Mouse (Mus musculus): ENCODE data around the gene Zfp719. TPM values are rescaled to one million over a fixed set of nuclear protein-coding genes. Genes with fewer than 3 reads are reported as not detected.

Zfp719 gene
- polyA plus RNA-seq (2012; rRNA removed) = 11.6 and 13.2 TPM in 2 replicates

- Histone ChIP-seq H3K4me1 (ENCODE audit: control insufficient read depth, insufficient read depth, low read length) (peaks cover 7% of the 10 kb centered on the region), H3K4me3 (replicated peaks; ENCODE audit: insufficient read depth, low read depth, low read length) (peak within 1 kb of the TSS; percentile 89), H3K27me3 (ENCODE audit: control insufficient read depth, insufficient read depth, low read length) (no peaks in the 10 kb centered on the region), H3K27ac (ENCODE audit: insufficient read depth, low read length) (peak within 1 kb of the TSS; percentile 83)
- DNase-seq = peak; percentile 88 to 96
- WGBS = under 1% methylated on average over 37 of the region's 37 CpGs
- TF ChIP-seq CTCF (IDR thresholded peaks at IDR 0.05; ENCODE audit: borderline replicate concordance, insufficient read depth, low read depth, low read length) (no peak), POLR2A (IDR thresholded peaks at IDR 0.05; ENCODE audit: borderline replicate concordance, insufficient read depth, low read length) (peak; percentile 84)
Measured at GRCm38 (mm10) chr7:43579440-43580171, at the start of gene Zfp719. TSS of gene Zfp719 (plus strand) at chr7:43579610.

GRCm38 (mm10) chr7:43530216-43530785 lies 49.1 kb upstream of the Zfp719 start:
- no peak for DNase-seq
- Histone ChIP-seq H3K4me1 (ENCODE audit: control insufficient read depth, insufficient read depth, low read length) (no peaks in the 10 kb centered on the region), H3K4me3 (replicated peaks; ENCODE audit: insufficient read depth, low read depth, low read length) (no peak overlapping the region), H3K27ac (ENCODE audit: insufficient read depth, low read length) (no peak overlapping the region), H3K27me3 (ENCODE audit: control insufficient read depth, insufficient read depth, low read length) (no peaks in the 10 kb centered on the region; the same call in 1 of the 2 replicates)
- WGBS = 71% methylated on average over 8 of the region's 8 CpGs
- TF ChIP-seq POLR2A (IDR thresholded peaks at IDR 0.05; ENCODE audit: borderline replicate concordance, insufficient read depth, low read length) = no peak
- TF ChIP-seq CTCF (IDR thresholded peaks at IDR 0.05; ENCODE audit: borderline replicate concordance, insufficient read depth, low read depth, low read length) = no peak

DNA sequence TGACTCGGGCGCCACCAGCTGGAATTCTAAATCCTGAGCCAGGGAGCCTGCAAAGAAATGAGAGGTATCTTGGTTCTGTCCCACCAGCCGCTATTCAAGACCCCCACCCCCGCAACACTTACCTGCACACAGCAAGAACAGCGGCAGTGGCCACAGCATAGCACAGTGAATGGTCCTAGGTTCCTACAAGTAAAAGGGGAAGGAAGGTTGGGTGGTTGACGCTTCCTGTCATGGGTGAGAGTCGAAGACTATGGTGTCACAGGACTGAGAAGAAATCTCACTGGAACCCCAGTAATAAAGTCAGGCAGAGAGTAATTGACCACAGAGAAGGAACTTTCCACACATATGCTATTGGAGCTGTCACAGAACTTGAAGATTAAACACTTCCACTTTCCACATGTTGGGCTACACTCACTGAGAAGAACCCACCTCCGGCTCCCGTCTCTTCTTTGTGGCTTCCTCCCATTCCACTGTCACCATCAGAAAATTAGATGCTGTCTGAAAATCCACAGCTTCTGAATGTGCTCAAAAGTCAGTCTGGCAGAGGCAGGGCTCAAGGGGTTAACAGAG lies 46.4 kb upstream of the Zfp719 start:
- Histone ChIP-seq H3K27ac (ENCODE audit: insufficient read depth, low read length) (no peak overlapping the region), H3K4me1 (ENCODE audit: control insufficient read depth, insufficient read depth, low read length) (no peaks in the 10 kb centered on the region), H3K27me3 (ENCODE audit: control insufficient read depth, insufficient read depth, low read length) (no peaks in the 10 kb centered on the region; the same call in 1 of the 2 replicates), H3K4me3 (replicated peaks; ENCODE audit: insufficient read depth, low read depth, low read length) (no peak overlapping the region)
- TF ChIP-seq CTCF (IDR thresholded peaks at IDR 0.05; ENCODE audit: borderline replicate concordance, insufficient read depth, low read depth, low read length) (no peak), POLR2A (IDR thresholded peaks at IDR 0.05; ENCODE audit: borderline replicate concordance, insufficient read depth, low read length) (no peak)
- 89% methylated on average over 9 of the region's 9 CpGs for WGBS
- no peak for DNase-seq

DNA sequence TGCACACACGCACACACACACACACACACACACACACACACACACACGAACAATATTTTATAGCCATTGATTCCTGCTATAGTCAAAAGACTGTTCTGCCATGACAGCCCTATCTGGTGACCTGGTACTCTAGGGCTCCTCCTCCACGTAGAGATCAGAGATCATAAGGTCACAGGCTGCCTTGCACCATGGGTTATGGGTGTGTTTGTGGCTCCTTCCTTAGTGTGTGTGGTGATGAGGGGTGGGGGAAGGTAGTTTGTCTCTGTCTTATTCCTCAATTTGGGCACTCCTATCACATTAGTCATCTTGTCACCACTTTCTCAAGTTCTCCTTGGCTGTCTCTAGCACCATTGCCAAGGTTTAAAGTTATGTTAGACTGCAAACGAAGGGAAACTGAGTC lies 40.9 kb upstream of the Zfp719 start:
- no peak overlapping the region for H3K27ac ChIP-seq (ENCODE audit: insufficient read depth, low read length)
- no peaks in the 10 kb centered on the region for H3K27me3 ChIP-seq (ENCODE audit: control insufficient read depth, insufficient read depth, low read length)
- H3K4me1 ChIP-seq (ENCODE audit: control insufficient read depth, insufficient read depth, low read length) = no peaks in the 10 kb centered on the region
- DNase-seq = no peak
- H3K4me3 ChIP-seq (replicated peaks; ENCODE audit: insufficient read depth, low read depth, low read length) = no peak overlapping the region
- TF ChIP-seq CTCF (IDR thresholded peaks at IDR 0.05; ENCODE audit: borderline replicate concordance, insufficient read depth, low read depth, low read length) (no peak), POLR2A (IDR thresholded peaks at IDR 0.05; ENCODE audit: borderline replicate concordance, insufficient read depth, low read length) (no peak)
- 60% methylated on average over 4 of the region's 4 CpGs for WGBS

DNA sequence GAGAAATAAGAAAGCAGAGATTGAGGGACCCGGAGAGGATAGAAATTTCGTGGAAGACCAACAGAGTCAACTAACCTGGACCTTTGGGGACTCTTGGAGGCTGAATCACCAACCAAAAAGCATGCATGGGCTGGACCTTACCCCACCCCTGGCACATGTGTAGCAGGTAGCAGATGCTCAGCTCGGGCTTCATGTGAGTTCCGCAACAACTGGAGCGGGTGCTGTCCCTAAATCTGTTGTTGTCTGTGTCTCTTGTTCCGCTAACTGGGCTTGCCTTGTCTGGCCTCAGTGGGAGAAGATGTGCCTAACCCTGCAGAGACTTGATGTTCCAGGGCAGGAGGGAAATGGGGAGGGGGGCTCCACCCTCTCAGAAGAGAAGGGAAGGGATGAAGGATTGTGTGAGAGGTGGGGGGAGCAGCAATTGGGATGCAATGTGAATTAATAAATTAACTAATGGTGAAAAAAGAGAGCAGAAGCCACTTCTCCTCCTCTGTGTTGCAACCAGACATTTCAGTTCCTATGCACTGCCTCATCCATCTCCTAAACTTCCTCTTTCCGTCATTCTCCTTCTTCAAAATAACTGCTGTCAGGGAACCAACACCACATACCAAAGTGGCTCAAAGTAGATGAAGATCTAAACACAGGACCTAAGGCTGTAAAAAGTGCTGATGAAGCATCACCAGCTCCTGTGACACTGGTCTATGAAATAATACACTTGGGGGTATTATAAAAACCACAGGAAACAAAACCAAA lies 35.0 kb upstream of the Zfp719 start, which contains the start of gene Cd33:
TSS of gene Cd33 (minus strand) at position 204 of the 753 bp plus-strand sequence.
- DNase-seq = no peak
- TF ChIP-seq POLR2A (IDR thresholded peaks at IDR 0.05; ENCODE audit: borderline replicate concordance, insufficient read depth, low read length) (no peak), CTCF (IDR thresholded peaks at IDR 0.05; ENCODE audit: borderline replicate concordance, insufficient read depth, low read depth, low read length) (no peak)
- no peak within 1 kb of the TSS for H3K4me3 ChIP-seq (replicated peaks; ENCODE audit: insufficient read depth, low read depth, low read length)
- no peaks in the 10 kb centered on the region for H3K27me3 ChIP-seq (ENCODE audit: control insufficient read depth, insufficient read depth, low read length)
- H3K27ac ChIP-seq (ENCODE audit: insufficient read depth, low read length) = no peak within 1 kb of the TSS
- WGBS = 81% methylated on average over 7 of the region's 7 CpGs
- peaks cover 15% of the 10 kb centered on the region for H3K4me1 ChIP-seq (ENCODE audit: control insufficient read depth, insufficient read depth, low read length)

GRCm38 (mm10) chr7:43545656-43546545 lies 33.5 kb upstream of the Zfp719 start:
- 72% methylated on average over 7 of the region's 7 CpGs for WGBS
- TF ChIP-seq CTCF (IDR thresholded peaks at IDR 0.05; ENCODE audit: borderline replicate concordance, insufficient read depth, low read depth, low read length) = no peak

GRCm38 (mm10) chr7:43547666-43548065 lies 31.7 kb upstream of the Zfp719 start:
- no peak for TF ChIP-seq CTCF (IDR thresholded peaks at IDR 0.05; ENCODE audit: borderline replicate concordance, insufficient read depth, low read depth, low read length)
- TF ChIP-seq POLR2A (IDR thresholded peaks at IDR 0.05; ENCODE audit: borderline replicate concordance, insufficient read depth, low read length) = no peak
- DNase-seq = peak; percentile 60 to 77

More at GRCm38 (mm10) chr7:43545656-43546545, 33.5 kb upstream of the Zfp719 start:
- Histone ChIP-seq H3K4me1 (ENCODE audit: control insufficient read depth, insufficient read depth, low read length) (peaks cover 15% of the 10 kb centered on the region), H3K27ac (ENCODE audit: insufficient read depth, low read length) (no peak overlapping the region), H3K27me3 (ENCODE audit: control insufficient read depth, insufficient read depth, low read length) (no peaks in the 10 kb centered on the region), H3K4me3 (replicated peaks; ENCODE audit: insufficient read depth, low read depth, low read length) (no peak overlapping the region)
- DNase-seq = no peak

More at GRCm38 (mm10) chr7:43547666-43548065, 31.7 kb upstream of the Zfp719 start:
- WGBS = 16% methylated on average over 5 of the region's 5 CpGs
- Histone ChIP-seq H3K4me1 (ENCODE audit: control insufficient read depth, insufficient read depth, low read length) (peaks cover 15% of the 10 kb centered on the region), H3K4me3 (replicated peaks; ENCODE audit: insufficient read depth, low read depth, low read length) (no peak overlapping the region), H3K27ac (ENCODE audit: insufficient read depth, low read length) (0 out of 2 replicates have a peak overlapping the region, but pooled peaks have one; percentile 20), H3K27me3 (ENCODE audit: control insufficient read depth, insufficient read depth, low read length) (no peaks in the 10 kb centered on the region)

Measured in cerebellum, adult 2 months (tissue).